Mouse (Mus musculus) urinary bladder, postnatal 36 days (tissue): ENCODE results near the gene Srcin1.

Source experiments
- DNase-seq, 2 experiments: peaks; one replicate each; pipeline ENCODE4 v3.0.0; 2022; ENCODE audit warnings: low spot score in 2 of 2, mixed read lengths in 1 of 2

The Srcin1 gene

GRCm38 (mm10) chr11:97509058-97509457 is 66.9 kb downstream of the Srcin1 start:
- DNase-seq, result no peak

DNA sequence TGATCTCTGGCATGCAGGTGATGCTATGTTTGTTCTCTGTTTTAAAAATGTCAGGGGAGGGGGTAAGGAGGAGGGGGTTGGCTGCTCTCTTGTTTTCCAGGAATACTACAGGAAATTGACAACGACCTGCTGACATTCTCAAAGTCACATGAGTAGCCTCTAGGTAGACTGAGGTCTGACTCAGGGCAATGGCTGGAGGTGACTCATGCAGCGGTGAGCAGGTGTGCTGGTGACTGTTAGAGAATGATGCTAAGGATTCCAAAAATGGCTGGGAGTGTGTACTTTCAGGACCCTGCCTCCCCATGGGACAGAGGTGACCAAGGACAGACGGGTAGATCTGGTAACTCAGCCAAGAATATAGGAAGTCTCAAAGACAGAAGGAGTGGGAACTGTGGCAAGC is 67.8 kb downstream of the Srcin1 start:
- DNase-seq, result no peak

DNA sequence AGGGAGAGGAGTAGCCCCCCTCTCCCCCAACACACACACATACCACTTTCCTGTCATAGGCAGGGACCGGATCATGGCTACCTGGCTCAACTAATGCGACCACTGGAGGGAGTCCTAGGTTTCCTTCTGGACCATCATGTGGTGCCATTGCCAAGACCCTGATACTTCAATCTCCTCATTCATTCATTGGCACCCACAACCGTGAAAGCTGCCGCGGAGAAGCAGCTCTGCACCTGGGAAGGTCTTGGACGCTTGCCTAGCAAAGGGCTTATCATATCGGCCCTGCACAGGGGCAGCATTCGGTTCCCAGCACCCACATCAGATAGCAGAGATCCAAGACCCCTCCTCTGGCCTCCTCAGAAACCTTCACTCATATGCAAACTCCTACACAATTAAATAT is 69.7 kb downstream of the Srcin1 start:
- no peak for DNase-seq

DNA sequence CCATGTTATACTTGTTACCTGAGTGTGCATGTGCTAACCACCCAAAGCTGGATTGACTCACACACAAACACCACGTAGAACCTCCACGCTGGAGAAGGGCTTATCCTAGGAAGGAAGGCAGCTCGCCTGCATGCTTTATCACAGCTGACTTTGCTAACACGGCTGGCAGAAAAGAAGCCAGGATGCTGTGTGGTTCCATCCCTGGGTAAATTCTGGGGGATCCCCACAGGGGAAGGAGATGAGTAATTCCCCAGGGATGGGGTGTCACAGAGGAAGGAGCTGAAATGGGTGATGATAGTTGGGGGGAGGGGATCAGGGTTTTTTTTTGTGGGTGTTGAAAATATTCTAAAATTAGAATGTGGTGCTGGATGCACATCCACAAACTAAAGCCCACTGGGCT is 70.2 kb downstream of the Srcin1 start:
- no peak for DNase-seq

DNA sequence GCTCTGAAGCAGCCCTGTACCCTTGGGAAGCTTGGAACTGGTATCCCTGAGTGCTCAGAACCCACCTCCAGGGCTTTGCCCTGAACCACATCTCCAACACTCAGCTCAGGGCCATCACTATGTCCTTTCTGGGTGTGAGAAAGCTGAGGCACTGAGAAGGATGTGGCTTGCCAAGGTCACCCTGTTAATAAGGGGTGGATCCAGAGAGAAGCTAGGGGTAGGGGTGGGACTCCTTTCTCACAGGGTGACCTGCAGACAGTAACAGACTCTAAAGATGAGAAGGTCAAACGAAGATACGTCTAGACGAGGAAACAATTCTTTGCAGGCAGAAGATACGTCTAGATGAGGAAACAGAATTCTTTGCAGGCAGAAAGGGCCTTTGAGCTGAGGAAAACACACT is 73.1 kb downstream of the Srcin1 start:
- no peak for DNase-seq

DNA sequence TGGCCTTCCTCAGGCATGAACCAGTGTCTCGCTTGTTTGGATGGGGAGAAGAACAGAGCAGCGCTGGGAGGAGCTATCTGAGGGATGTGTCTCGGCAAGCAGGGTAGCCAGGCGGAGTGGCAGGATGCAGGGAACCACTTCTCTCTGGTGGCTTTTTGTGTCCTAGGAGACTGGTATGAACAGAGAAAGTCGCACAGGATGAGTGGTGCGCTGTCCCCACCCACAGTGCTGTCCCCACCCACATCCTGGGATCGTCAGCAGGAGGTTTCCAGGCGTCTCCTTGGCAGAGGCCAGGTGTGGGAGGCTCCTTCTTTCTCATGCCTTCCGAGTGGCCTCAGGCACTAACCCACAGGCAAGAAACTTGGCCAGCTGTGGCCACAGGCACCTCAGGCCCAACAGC is 73.6 kb downstream of the Srcin1 start:
- no peak for DNase-seq

GRCm38 (mm10) chr11:97500720-97501448 is 75.1 kb downstream of the Srcin1 start:
- no peak for DNase-seq

GRCm38 (mm10) chr11:97499865-97500719 is 75.9 kb downstream of the Srcin1 start, which contains the start of gene 4933428G20Rik:
Gene 4933428G20Rik (minus strand): TSS chr11:97500340.
- DNase-seq, result no peak

DNA sequence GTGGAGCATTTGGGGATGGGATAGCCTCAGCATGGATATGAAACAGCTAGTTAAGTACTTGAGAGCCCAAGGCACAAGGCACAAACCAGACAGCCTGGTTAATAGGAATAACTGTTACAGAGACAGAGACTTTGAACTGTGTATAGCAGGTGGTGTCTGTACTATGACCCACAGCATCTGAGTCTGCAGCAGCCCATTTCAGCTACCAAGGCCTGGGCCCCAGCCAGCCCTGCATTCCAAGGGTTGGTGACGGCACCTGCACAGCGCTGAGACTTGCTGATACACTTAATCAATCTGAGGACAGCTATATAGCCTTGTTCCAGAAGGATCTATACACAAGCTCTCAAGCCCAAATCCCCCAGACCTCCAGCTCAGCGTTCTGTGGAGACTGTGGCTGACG is 78.4 kb downstream of the Srcin1 start:
- DNase-seq, result no peak

- no peak for DNase-seq
Observed at GRCm38 (mm10) chr11:97492836-97493235, 83.2 kb downstream of the Srcin1 start.

- no peak for DNase-seq
Observed at GRCm38 (mm10) chr11:97491640-97492039, 84.3 kb downstream of the Srcin1 start.

GRCm38 (mm10) chr11:97489589-97490324 is 86.2 kb downstream of the Srcin1 start:
- DNase-seq, result peak in 1 of 2 experiments; percentile 65

DNA sequence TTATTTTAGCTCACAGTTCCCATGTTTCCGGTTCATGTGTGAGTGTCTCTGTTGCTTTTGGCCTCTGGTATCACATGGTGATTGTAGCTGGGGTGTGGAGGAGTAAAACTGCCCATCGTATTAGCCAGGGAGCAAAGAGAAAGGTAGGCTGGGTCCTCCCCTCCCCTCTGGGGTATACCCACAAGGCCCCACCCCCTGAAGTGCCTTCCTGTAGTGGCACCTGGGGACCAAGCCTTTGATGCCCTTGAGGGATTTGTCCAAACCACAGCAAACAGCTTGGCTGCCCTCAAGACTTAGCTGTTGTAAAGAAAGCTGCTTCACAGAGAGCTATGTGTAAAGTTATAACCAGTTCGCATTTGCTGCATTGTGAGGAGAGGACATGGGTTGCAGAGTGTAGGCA is 88.3 kb downstream of the Srcin1 start:
- DNase-seq, result no peak

DNA sequence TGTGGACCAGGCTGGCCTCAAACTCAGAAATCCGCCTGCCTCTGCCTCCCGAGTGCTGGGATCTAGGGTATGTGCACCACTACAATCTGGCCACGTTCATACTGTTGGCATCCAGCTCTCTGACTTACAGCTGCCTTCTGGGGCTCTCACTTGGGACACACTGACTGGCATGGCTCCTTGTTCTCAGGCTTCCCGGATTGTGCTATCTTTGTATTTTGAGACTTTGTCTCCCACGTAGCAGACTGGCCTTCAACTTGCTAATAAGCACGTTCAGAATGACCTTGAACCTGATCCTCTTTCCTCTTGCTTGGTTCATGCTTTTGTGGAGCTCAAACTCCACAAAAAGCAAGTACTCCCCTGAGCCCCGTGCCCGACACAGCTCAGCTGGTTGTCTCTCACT is 90.3 kb downstream of the Srcin1 start:
- DNase-seq, result no peak

DNA sequence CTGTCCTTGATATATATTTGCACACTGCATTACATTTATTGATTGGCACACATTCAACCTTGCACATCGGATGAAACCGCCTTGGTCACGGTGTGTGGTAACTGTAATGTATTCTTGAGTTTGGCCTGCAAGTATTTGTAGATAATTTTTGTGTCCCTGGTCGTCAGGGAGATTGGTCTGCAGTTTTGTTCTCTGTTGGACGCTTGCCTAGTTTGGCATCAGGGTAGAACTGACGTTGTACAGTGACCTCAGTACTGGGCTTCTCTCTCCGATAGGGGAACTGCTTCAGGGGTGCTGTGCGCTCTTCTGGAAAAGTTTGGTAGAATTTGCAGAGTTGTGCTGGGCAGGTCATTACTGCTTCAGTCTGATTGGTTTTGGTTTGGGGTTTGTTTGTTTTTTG is 96.2 kb downstream of the Srcin1 start:
- no peak for DNase-seq

- DNase-seq, result no peak
Observed at GRCm38 (mm10) chr11:97479085-97479484, 96.9 kb downstream of the Srcin1 start.

DNA sequence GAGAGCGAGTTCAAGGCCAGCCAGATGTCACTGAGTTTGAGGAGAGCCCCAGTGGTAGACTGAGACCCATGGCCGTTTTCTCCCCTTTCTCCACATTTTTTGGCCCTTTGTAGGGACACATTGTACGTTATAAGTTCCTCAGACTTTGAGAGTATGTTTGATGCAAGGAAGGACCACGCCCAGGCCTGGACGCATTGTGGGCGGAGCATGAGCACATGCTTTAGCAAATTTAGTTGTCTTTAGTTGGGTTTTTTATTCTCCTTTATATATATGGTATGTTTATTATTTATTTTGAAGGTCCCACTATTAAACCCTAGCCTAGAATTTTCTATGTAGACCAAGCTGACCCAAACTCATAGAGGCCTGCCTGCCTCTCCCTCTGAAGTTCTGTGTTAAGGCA is 97.6 kb downstream of the Srcin1 start:
- no peak for DNase-seq

DNA sequence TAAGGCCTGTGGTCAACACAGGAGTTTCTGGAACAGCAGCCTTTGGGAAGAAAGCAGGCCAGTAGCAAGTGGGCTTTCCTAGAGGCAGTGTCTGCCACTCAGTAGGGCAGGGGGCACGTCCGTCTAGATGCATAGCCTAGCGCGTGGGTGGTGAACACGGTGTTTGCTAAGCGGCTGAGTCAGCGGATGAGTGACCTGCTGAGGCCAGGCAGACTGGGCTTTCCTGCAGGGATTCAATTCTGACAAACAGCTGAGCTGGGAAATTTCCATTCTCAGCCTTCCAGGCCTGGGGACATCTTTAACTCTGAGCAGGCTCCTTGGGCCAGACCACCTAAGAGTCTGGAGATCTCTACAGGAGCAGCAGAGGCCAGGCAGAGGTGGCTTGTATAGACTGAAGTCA is 98.6 kb downstream of the Srcin1 start:
- peak; percentile 39 to 59 for DNase-seq

- no peak for DNase-seq
Observed at GRCm38 (mm10) chr11:97476334-97477095, 99.5 kb downstream of the Srcin1 start.

DNA sequence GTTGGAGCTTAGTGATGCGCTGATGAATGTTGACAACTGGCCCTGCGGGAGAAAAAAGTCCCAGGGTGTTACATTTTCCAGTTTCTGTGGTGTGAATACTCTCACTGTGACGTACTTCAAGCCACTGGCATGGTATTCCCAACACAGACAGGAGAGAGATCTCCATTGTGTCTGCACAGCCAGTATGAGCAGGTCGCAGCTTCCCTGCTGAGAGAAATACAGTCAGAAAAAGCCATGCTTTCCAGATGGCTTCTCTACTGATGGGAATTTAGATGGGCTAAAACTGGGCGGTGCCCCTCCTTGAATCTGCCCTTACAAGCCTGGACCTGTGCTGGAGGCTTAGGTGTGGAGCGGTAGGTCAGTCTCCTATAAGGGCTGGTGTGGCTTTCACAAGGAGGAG is 104.7 kb downstream of the Srcin1 start:
- no peak for DNase-seq

GRCm38 (mm10) chr11:97469828-97470227 is 106.2 kb downstream of the Srcin1 start:
- DNase-seq, result no peak
